Mouse (Mus musculus): ENCODE results near the gene Fstl1. TPM values are rescaled to one million over a fixed set of nuclear protein-coding genes. Genes with fewer than 3 reads are reported as not detected.

Fstl1 gene
- polyA plus RNA-seq, 1 experiment = 53.1 TPM

DNA sequence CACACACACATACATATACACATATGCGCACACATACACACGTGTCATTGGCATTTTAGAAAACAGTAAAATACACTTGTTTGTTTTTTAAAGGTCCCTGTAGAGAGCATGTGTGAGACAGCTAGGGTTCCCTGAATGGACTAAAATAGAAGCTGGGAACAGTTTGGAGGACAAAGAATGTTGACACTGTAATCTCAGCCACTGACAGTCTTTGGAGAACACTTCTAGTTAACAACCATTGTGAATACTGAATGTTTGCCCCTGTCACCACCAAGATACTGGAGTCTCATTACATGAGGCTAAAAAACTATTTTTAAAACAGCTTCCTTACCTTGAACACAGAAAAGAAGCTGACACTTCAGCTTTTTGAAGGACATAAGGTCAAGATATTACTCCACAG lies 19.4 kb upstream of the Fstl1 start:
- Histone ChIP-seq H3K4me3 (ENCODE audit: low read depth, low read length) (no peak overlapping the region), H3K27ac (ENCODE audit: insufficient read depth, low read length) (no peak overlapping the region), H3K4me1 (ENCODE audit: control insufficient read depth, insufficient read depth, low read length) (peaks cover 8% of the 10 kb centered on the region), H3K9ac (ENCODE audit: low read depth, poor library complexity, severe bottlenecking) (no peak overlapping the region), H3K9me3 (replicated peaks; ENCODE audit: control insufficient read depth, insufficient read depth, low read length, poor library complexity, severe bottlenecking) (no peaks in the 10 kb centered on the region), H3K36me3 (ENCODE audit: control insufficient read depth, insufficient read depth, low read length, poor library complexity, severe bottlenecking) (no peaks in the 10 kb centered on the region), H3K27me3 (ENCODE audit: control insufficient read depth, insufficient read depth, low read length, poor library complexity, severe bottlenecking) (no peaks in the 10 kb centered on the region)
- TF ChIP-seq POLR2A (IDR thresholded peaks at IDR 0.05; ENCODE audit: insufficient read depth, low read length) (no peak), CTCF (IDR thresholded peaks at IDR 0.05; ENCODE audit: low read depth, low read length) (no peak), EP300 (IDR thresholded peaks at IDR 0.05; ENCODE audit: insufficient read depth, low read depth, low read length) (no peak)

DNA sequence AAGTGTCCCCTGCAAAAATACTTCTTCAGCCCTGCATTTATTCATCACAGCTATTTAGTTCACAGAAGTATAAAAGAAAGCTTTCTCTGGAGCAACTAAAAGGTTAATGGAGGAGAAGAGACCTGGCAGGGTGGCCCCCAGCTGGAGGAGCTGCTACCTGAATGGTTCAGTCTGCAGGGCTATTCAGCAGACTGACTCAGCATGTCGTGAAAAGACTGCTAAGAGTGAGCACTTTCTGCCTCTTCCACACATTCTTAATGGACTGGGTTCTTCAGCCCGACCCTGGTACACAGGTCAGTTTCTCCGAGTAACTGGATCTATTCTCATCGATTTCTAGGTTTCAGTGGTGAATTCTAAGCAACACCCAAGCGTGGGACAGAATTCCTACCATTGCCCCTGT lies 12.9 kb upstream of the Fstl1 start:
- no peak overlapping the region for H3K9ac ChIP-seq (ENCODE audit: low read depth, poor library complexity, severe bottlenecking)
- TF ChIP-seq CTCF (IDR thresholded peaks at IDR 0.05; ENCODE audit: low read depth, low read length) (no peak), POLR2A (IDR thresholded peaks at IDR 0.05; ENCODE audit: insufficient read depth, low read length) (no peak), EP300 (IDR thresholded peaks at IDR 0.05; ENCODE audit: insufficient read depth, low read depth, low read length) (no peak)
- no peak overlapping the region for H3K4me3 ChIP-seq (ENCODE audit: low read depth, low read length)
- H3K27me3 ChIP-seq (ENCODE audit: control insufficient read depth, insufficient read depth, low read length, poor library complexity, severe bottlenecking) = no peaks in the 10 kb centered on the region
- no peaks in the 10 kb centered on the region for H3K36me3 ChIP-seq (ENCODE audit: control insufficient read depth, insufficient read depth, low read length, poor library complexity, severe bottlenecking)
- peak overlapping the region; percentile 71 for H3K27ac ChIP-seq (ENCODE audit: insufficient read depth, low read length)
- H3K9me3 ChIP-seq (replicated peaks; ENCODE audit: control insufficient read depth, insufficient read depth, low read length, poor library complexity, severe bottlenecking) = no peaks in the 10 kb centered on the region
- H3K4me1 ChIP-seq (ENCODE audit: control insufficient read depth, insufficient read depth, low read length) = peaks cover 5% of the 10 kb centered on the region

DNA sequence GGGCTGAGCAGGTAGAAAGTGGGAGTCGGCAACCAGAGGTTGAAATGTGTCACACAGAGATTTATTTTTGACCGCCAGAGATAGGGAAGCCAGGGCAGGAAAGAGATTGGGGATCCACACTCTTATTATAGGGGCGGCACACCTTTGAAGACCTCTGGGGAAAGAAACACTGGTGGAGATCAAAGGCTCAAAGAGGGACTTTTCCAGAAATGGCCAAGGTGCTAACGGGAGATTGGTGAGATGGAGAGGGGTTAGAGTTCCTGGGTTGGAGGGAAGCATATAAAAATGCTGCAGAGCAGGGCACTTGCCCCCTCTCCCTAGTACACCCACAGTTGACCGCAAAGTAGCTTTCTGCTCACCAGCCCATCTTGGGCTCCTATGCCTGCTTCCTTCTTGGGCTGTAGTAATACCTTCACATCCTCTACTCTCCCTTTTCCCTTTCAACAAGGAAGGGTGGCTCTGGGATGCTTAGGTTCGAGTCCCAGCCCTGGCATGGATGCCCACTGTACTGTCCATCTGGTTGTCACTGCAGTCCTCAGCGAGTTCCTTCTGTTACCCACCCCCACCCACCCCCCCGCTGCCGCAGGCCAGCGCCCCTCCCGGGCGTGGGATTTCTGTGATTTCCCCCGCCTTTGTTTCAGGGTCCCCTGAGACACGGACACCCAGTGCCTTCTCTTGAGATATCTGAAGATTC lies 360 bp upstream of the Fstl1 start:
- peaks cover 2% of the 10 kb centered on the region for H3K4me1 ChIP-seq (ENCODE audit: control insufficient read depth, insufficient read depth, low read length)
- TF ChIP-seq CTCF (IDR thresholded peaks at IDR 0.05; ENCODE audit: low read depth, low read length) = no peak
- TF ChIP-seq POLR2A (IDR thresholded peaks at IDR 0.05; ENCODE audit: insufficient read depth, low read length) = no peak
- TF ChIP-seq EP300 (IDR thresholded peaks at IDR 0.05; ENCODE audit: insufficient read depth, low read depth, low read length) = no peak
- H3K9ac ChIP-seq (ENCODE audit: low read depth, poor library complexity, severe bottlenecking) = peak overlapping the region; percentile 70; the same call in 1 of the 2 replicates
- H3K36me3 ChIP-seq (ENCODE audit: control insufficient read depth, insufficient read depth, low read length, poor library complexity, severe bottlenecking) = no peaks in the 10 kb centered on the region
- no peaks in the 10 kb centered on the region; the same call in 1 of the 2 replicates for H3K27me3 ChIP-seq (ENCODE audit: control insufficient read depth, insufficient read depth, low read length, poor library complexity, severe bottlenecking)
- H3K4me3 ChIP-seq (ENCODE audit: low read depth, low read length) = peak overlapping the region; percentile 64
- H3K27ac ChIP-seq (ENCODE audit: insufficient read depth, low read length) = no peak overlapping the region
- H3K9me3 ChIP-seq (replicated peaks; ENCODE audit: control insufficient read depth, insufficient read depth, low read length, poor library complexity, severe bottlenecking) = no peaks in the 10 kb centered on the region

DNA sequence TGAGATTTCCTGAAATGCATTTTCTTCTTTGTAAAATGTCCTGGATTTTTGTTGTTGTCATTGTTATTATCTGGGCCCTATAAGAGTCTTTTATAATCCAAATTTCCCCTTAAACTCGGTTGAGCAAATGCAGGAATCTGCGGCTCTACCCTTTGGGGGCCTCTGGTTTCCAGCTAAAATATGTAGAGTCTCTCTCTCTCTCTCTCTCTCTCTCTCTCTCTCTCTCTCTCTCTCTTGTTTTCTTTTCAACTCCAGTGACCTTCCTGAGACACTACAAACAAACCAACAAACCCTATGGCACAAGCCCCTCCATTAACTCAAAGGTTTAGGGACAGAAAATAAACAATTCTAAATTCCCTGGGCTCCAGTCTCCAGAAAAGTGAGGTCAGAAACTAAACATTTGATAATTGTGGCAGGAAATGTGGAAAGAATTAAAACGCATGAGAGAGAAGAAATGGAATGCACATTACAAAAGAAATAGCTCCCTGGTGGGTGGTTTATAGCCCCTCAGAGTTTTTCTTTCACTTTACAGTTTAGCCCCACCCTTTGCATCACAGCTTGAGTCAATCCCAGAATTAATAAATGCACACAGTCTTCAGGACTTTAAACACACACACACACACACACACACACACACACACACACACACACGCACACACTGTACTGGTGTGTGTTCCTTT lies 1.3 kb downstream of the Fstl1 start:
- peak overlapping the region; percentile 70 for H3K9ac ChIP-seq (ENCODE audit: low read depth, poor library complexity, severe bottlenecking)
- no peak for TF ChIP-seq EP300 (IDR thresholded peaks at IDR 0.05; ENCODE audit: insufficient read depth, low read depth, low read length)
- TF ChIP-seq POLR2A (IDR thresholded peaks at IDR 0.05; ENCODE audit: insufficient read depth, low read length) = no peak
- no peak for TF ChIP-seq CTCF (IDR thresholded peaks at IDR 0.05; ENCODE audit: low read depth, low read length)

DNA sequence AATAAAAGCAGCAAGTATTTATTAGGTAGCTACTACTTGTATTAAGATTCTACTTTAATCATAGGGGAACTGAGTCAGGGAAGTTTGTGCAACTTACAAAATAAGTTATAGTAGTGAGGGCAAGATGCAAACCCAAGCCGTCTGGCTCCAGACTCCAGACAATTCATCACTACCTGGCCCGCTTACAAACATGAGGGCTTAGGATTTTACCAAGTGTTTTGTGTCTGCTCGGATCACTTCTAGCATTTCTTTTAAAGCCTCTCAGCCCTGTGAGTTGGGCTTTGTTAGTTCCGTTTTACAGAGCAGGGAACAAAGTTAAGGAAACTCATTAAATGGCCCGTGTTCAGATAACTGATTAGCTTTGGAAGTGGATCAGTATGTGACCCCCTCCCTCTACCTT lies 1.9 kb downstream of the Fstl1 start:
- Histone ChIP-seq H3K9me3 (replicated peaks; ENCODE audit: control insufficient read depth, insufficient read depth, low read length, poor library complexity, severe bottlenecking) (no peaks in the 10 kb centered on the region), H3K4me3 (ENCODE audit: low read depth, low read length) (no peak overlapping the region), H3K4me1 (ENCODE audit: control insufficient read depth, insufficient read depth, low read length) (peaks cover 2% of the 10 kb centered on the region), H3K27me3 (ENCODE audit: control insufficient read depth, insufficient read depth, low read length, poor library complexity, severe bottlenecking) (no peaks in the 10 kb centered on the region; the same call in 1 of the 2 replicates), H3K36me3 (ENCODE audit: control insufficient read depth, insufficient read depth, low read length, poor library complexity, severe bottlenecking) (no peaks in the 10 kb centered on the region), H3K9ac (ENCODE audit: low read depth, poor library complexity, severe bottlenecking) (no peak overlapping the region), H3K27ac (ENCODE audit: insufficient read depth, low read length) (no peak overlapping the region)
- TF ChIP-seq EP300 (IDR thresholded peaks at IDR 0.05; ENCODE audit: insufficient read depth, low read depth, low read length) = no peak
- no peak for TF ChIP-seq POLR2A (IDR thresholded peaks at IDR 0.05; ENCODE audit: insufficient read depth, low read length)
- no peak for TF ChIP-seq CTCF (IDR thresholded peaks at IDR 0.05; ENCODE audit: low read depth, low read length)

More for the DNA sequence above, 1.3 kb downstream of the Fstl1 start:
- no peaks in the 10 kb centered on the region for H3K36me3 ChIP-seq (ENCODE audit: control insufficient read depth, insufficient read depth, low read length, poor library complexity, severe bottlenecking)
- no peak overlapping the region for H3K27ac ChIP-seq (ENCODE audit: insufficient read depth, low read length)
- H3K4me3 ChIP-seq (ENCODE audit: low read depth, low read length) = no peak overlapping the region
- H3K9me3 ChIP-seq (replicated peaks; ENCODE audit: control insufficient read depth, insufficient read depth, low read length, poor library complexity, severe bottlenecking) = no peaks in the 10 kb centered on the region
- no peaks in the 10 kb centered on the region; the same call in 1 of the 2 replicates for H3K27me3 ChIP-seq (ENCODE audit: control insufficient read depth, insufficient read depth, low read length, poor library complexity, severe bottlenecking)
- H3K4me1 ChIP-seq (ENCODE audit: control insufficient read depth, insufficient read depth, low read length) = peaks cover 2% of the 10 kb centered on the region
